18 mouse cellular contexts compared by ENCODE assay signal in the genomic region with DNA sequence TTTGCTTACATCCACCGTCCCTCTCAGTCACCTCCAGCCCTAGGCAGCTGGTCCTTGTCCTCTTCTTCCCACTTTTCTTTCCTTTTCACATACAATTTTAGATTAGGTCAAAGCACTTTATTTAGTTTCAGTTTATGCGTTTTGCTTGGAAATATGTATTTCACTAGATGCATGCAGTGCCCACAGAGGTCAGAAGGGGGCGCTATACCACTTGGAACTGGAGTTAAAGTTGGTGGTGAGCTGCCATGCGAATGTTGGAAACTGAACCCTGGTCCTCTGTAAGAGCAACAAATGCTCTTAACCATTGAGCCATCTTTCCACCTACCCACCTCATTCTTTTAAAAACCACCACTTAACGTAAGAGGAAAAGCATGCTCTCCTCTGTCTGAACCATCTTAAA. TPM values are rescaled to one million over a fixed set of nuclear protein-coding genes. Genes with fewer than 3 reads are reported as not detected.
DNase-seq lines count a peak whose midpoint lies in the region; ATAC-seq and TF ChIP-seq lines count a peak whose summit lies in the region.
"Had no signal": no experiment of that assay in that cellular context is flagged by ENCODE, and none has a peak within 500 bp of the region (broad histone marks: within the 10 kb centered on the region; RNA-seq: fewer than 3 reads in every experiment).

No protein-coding gene starts in this region.

- no peaks in the 10 kb centered on the region for H3K4me1 ChIP-seq in intestine, postnatal 0 days (replicated peaks; ENCODE audit: control insufficient read depth, insufficient read depth, low read length)
- no peaks in the 10 kb centered on the region for H3K4me1 ChIP-seq in intestine, embryonic 15.5 days (replicated peaks)
- no peaks in the 10 kb centered on the region for H3K4me1 ChIP-seq in liver, postnatal 0 days (ENCODE audit: insufficient read depth)
- no peaks in the 10 kb centered on the region for H3K4me1 ChIP-seq in liver, embryonic 11.5 days (replicated peaks; ENCODE audit: control insufficient read depth, insufficient read depth, low read length)
- H3K4me1 ChIP-seq in ES-Bruce4 (ENCODE audit: control insufficient read depth, insufficient read depth, low read length): no peaks in the 10 kb centered on the region
- H3K4me1 ChIP-seq in hindbrain, embryonic 11.5 days (replicated peaks; ENCODE audit: control insufficient read depth, insufficient read depth, low read length): no peaks in the 10 kb centered on the region
- H3K4me1 ChIP-seq: hindbrain, embryonic 12.5 days; kidney, embryonic 15.5 days; limb, embryonic 15.5 days; midbrain, embryonic 13.5 days; neural tube, embryonic 13.5 days had no signal

- H3K9ac ChIP-seq in intestine, postnatal 0 days (ENCODE audit: low read depth, low read length): no peak overlapping the region
- H3K9ac ChIP-seq in intestine, embryonic 15.5 days: no peak overlapping the region
- H3K9ac ChIP-seq in liver, postnatal 0 days (replicated peaks): no peak overlapping the region
- H3K9ac ChIP-seq in liver, embryonic 11.5 days (ENCODE audit: low read depth, low read length): no peak overlapping the region
- H3K9ac ChIP-seq in ES-Bruce4 (ENCODE audit: low read depth, poor library complexity, severe bottlenecking): no peak overlapping the region
- no peak overlapping the region for H3K9ac ChIP-seq in hindbrain, embryonic 11.5 days (ENCODE audit: low read depth, low read length)
- H3K9ac ChIP-seq: hindbrain, embryonic 12.5 days; kidney, embryonic 15.5 days; limb, embryonic 15.5 days; midbrain, embryonic 13.5 days; neural tube, embryonic 13.5 days had no signal

- DNase-seq in liver, postnatal 0 days: no peak
- no peak for DNase-seq in liver, embryonic 11.5 days (ENCODE audit: low spot score)
- DNase-seq in brain, embryonic 14.5 days (ENCODE audit: low read depth): no peak
- no peak for DNase-seq in hindbrain, embryonic 11.5 days (ENCODE audit: low spot score)
- DNase-seq: B cell, adult 2 months; cerebellum, adult 8-10 months; gastrocnemius, postnatal 14 days; layer of hippocampus, postnatal 36 days; thymus, adult 2 months had no signal

- H3K4me2 ChIP-seq in intestine, postnatal 0 days (replicated peaks; ENCODE audit: low read depth): no peak overlapping the region
- no peak overlapping the region for H3K4me2 ChIP-seq in intestine, embryonic 15.5 days (replicated peaks)
- H3K4me2 ChIP-seq in liver, postnatal 0 days (ENCODE audit: low read depth, low read length): no peak overlapping the region
- no peak overlapping the region for H3K4me2 ChIP-seq in liver, embryonic 11.5 days
- no peak overlapping the region for H3K4me2 ChIP-seq in hindbrain, embryonic 11.5 days (replicated peaks; ENCODE audit: low read depth, low read length)
- H3K4me2 ChIP-seq: hindbrain, embryonic 12.5 days; kidney, embryonic 15.5 days; limb, embryonic 15.5 days; midbrain, embryonic 13.5 days; neural tube, embryonic 13.5 days had no signal

- 70% methylated on average over 5 of the region's 5 CpGs for WGBS in intestine, postnatal 0 days
- 73% methylated on average over 5 of the region's 5 CpGs for WGBS in intestine, embryonic 15.5 days
- WGBS in liver, postnatal 0 days (ENCODE audit: insufficient replicate concordance): 61% methylated on average over 5 of the region's 5 CpGs
- WGBS in liver, embryonic 11.5 days: 68% methylated on average over 5 of the region's 5 CpGs
- 75% methylated on average over 5 of the region's 5 CpGs for WGBS in hindbrain, embryonic 11.5 days

- no peaks in the 10 kb centered on the region for H3K27me3 ChIP-seq in intestine, postnatal 0 days (replicated peaks; ENCODE audit: control insufficient read depth, insufficient read depth, low read length)
- H3K27me3 ChIP-seq in intestine, embryonic 15.5 days (replicated peaks): no peaks in the 10 kb centered on the region
- H3K27me3 ChIP-seq in liver, postnatal 0 days (ENCODE audit: insufficient read depth, low read length): no peaks in the 10 kb centered on the region
- no peaks in the 10 kb centered on the region for H3K27me3 ChIP-seq in liver, embryonic 11.5 days (replicated peaks; ENCODE audit: control insufficient read depth, insufficient read depth, low read length)
- no peaks in the 10 kb centered on the region for H3K27me3 ChIP-seq in ES-Bruce4 (ENCODE audit: control insufficient read depth, insufficient read depth, low read length, poor library complexity, severe bottlenecking)
- H3K27me3 ChIP-seq in hindbrain, embryonic 11.5 days (ENCODE audit: control insufficient read depth, insufficient read depth, low read length): no peaks in the 10 kb centered on the region
- H3K27me3 ChIP-seq: hindbrain, embryonic 12.5 days; kidney, embryonic 15.5 days; limb, embryonic 15.5 days; midbrain, embryonic 13.5 days; neural tube, embryonic 13.5 days had no signal

- no peaks in the 10 kb centered on the region for H3K36me3 ChIP-seq in intestine, postnatal 0 days (ENCODE audit: control insufficient read depth, insufficient read depth)
- H3K36me3 ChIP-seq in intestine, embryonic 15.5 days: no peaks in the 10 kb centered on the region
- H3K36me3 ChIP-seq in liver, postnatal 0 days (replicated peaks; ENCODE audit: insufficient read depth, low read length): no peaks in the 10 kb centered on the region
- no peaks in the 10 kb centered on the region for H3K36me3 ChIP-seq in liver, embryonic 11.5 days (ENCODE audit: control insufficient read depth, insufficient read depth, low read length)
- H3K36me3 ChIP-seq in ES-Bruce4 (ENCODE audit: control insufficient read depth, insufficient read depth, low read length, poor library complexity, severe bottlenecking): no peaks in the 10 kb centered on the region
- H3K36me3 ChIP-seq in hindbrain, embryonic 11.5 days (ENCODE audit: control insufficient read depth, insufficient read depth, low read length): no peaks in the 10 kb centered on the region
- H3K36me3 ChIP-seq: hindbrain, embryonic 12.5 days; kidney, embryonic 15.5 days; limb, embryonic 15.5 days; midbrain, embryonic 13.5 days; neural tube, embryonic 13.5 days had no signal

- no peak for ATAC-seq in intestine, postnatal 0 days
- no peak for ATAC-seq in intestine, embryonic 15.5 days
- no peak for ATAC-seq in liver, postnatal 0 days
- no peak for ATAC-seq in liver, embryonic 11.5 days (replicated peaks; ENCODE audit: low FRiP score)
- no peak for ATAC-seq in hindbrain, embryonic 11.5 days (ENCODE audit: low FRiP score)
- ATAC-seq: inflammation-experienced regulatory T-cells, adult 6 months; midbrain, embryonic 13.5 days had no signal

- no peak for TF ChIP-seq EP300 in liver, postnatal 0 days (IDR thresholded peaks at IDR 0.05; ENCODE audit: low read depth)
- TF ChIP-seq EP300 in ES-Bruce4 (IDR thresholded peaks at IDR 0.05; ENCODE audit: insufficient read depth, low read depth, low read length): no peak

- no peak overlapping the region for H3K4me3 ChIP-seq in intestine, postnatal 0 days (ENCODE audit: low read depth, low read length)
- no peak overlapping the region for H3K4me3 ChIP-seq in intestine, embryonic 15.5 days (replicated peaks)
- H3K4me3 ChIP-seq in liver, postnatal 0 days (ENCODE audit: low read depth, low read length): no peak overlapping the region
- no peak overlapping the region for H3K4me3 ChIP-seq in liver, embryonic 11.5 days (ENCODE audit: low read depth, low read length)
- H3K4me3 ChIP-seq in ES-Bruce4 (ENCODE audit: low read depth, low read length): no peak overlapping the region
- H3K4me3 ChIP-seq in hindbrain, embryonic 11.5 days (ENCODE audit: low read depth, low read length): no peak overlapping the region
- H3K4me3 ChIP-seq: hindbrain, embryonic 12.5 days; kidney, embryonic 15.5 days; limb, embryonic 15.5 days; midbrain, embryonic 13.5 days; neural tube, embryonic 13.5 days had no signal

- no peak overlapping the region for H3K27ac ChIP-seq in intestine, postnatal 0 days (ENCODE audit: low read depth, low read length)
- H3K27ac ChIP-seq in intestine, embryonic 15.5 days: no peak overlapping the region
- H3K27ac ChIP-seq in liver, postnatal 0 days (ENCODE audit: low read depth): no peak overlapping the region
- H3K27ac ChIP-seq in liver, embryonic 11.5 days (ENCODE audit: low read depth, low read length): no peak overlapping the region
- no peak overlapping the region for H3K27ac ChIP-seq in ES-Bruce4 (ENCODE audit: insufficient read depth, low read length)
- no peak overlapping the region for H3K27ac ChIP-seq in hindbrain, embryonic 11.5 days (ENCODE audit: low read depth, low read length)
- H3K27ac ChIP-seq: hindbrain, embryonic 12.5 days; kidney, embryonic 15.5 days; limb, embryonic 15.5 days; midbrain, embryonic 13.5 days; neural tube, embryonic 13.5 days had no signal

- TF ChIP-seq POLR2A in ES-Bruce4 (IDR thresholded peaks at IDR 0.05; ENCODE audit: insufficient read depth, low read length): no peak
- TF ChIP-seq POLR2A in brain, embryonic 14.5 days (IDR thresholded peaks at IDR 0.05; ENCODE audit: borderline replicate concordance, extremely low read depth, insufficient read depth, insufficient read length, poor library complexity, severe bottlenecking): no peak

- H3K9me3 ChIP-seq in intestine, postnatal 0 days (ENCODE audit: control insufficient read depth): no peaks in the 10 kb centered on the region
- H3K9me3 ChIP-seq in intestine, embryonic 15.5 days: no peaks in the 10 kb centered on the region
- H3K9me3 ChIP-seq in liver, postnatal 0 days (ENCODE audit: low read length): no peaks in the 10 kb centered on the region
- H3K9me3 ChIP-seq in liver, embryonic 11.5 days (ENCODE audit: control insufficient read depth, low read length): no peaks in the 10 kb centered on the region
- H3K9me3 ChIP-seq in ES-Bruce4 (replicated peaks; ENCODE audit: control insufficient read depth, insufficient read depth, low read length, poor library complexity, severe bottlenecking): no peaks in the 10 kb centered on the region
- no peaks in the 10 kb centered on the region for H3K9me3 ChIP-seq in hindbrain, embryonic 11.5 days (ENCODE audit: control insufficient read depth, low read length)
- H3K9me3 ChIP-seq: hindbrain, embryonic 12.5 days; kidney, embryonic 15.5 days; limb, embryonic 15.5 days; midbrain, embryonic 13.5 days; neural tube, embryonic 13.5 days had no signal

- TF ChIP-seq CTCF in intestine, postnatal 0 days (IDR thresholded peaks at IDR 0.05; ENCODE audit: low read depth): peak; percentile 19
- TF ChIP-seq CTCF in liver, postnatal 0 days (IDR thresholded peaks at IDR 0.05; ENCODE audit: low read depth): peak; percentile 36
- peak; percentile 50 for TF ChIP-seq CTCF in ES-Bruce4 (IDR thresholded peaks at IDR 0.05; ENCODE audit: low read depth, low read length)
- TF ChIP-seq CTCF in brain, embryonic 14.5 days (IDR thresholded peaks at IDR 0.05; ENCODE audit: borderline replicate concordance, extremely low read depth, insufficient read depth, insufficient read length): peak; percentile 31; the same call in 1 of the 2 replicates

RNA-seq across cellular contexts. Expression of a gene that starts 21.5 kb away (rescaled TPM):
- 21.9 and 23.0 TPM in 2 replicates for polyA plus RNA-seq in intestine, postnatal 0 days (2015; fragmentation: Nextera tagmentation; extraction: Ambion mirVana)
- polyA plus RNA-seq in intestine, embryonic 15.5 days (2015; fragmentation: Nextera tagmentation; extraction: Ambion mirVana): 66.2 and 69.9 TPM in 2 replicates
- 22.1 and 22.4 TPM in 2 replicates for polyA plus RNA-seq in liver, postnatal 0 days (2015; fragmentation: Nextera tagmentation; extraction: Ambion mirVana)
- polyA plus RNA-seq in liver, embryonic 11.5 days (2014; fragmentation: Nextera tagmentation; extraction: Ambion mirVana): 100 and 110 TPM in 2 replicates
- 76.8 and 81.3 TPM in 2 replicates for polyA plus RNA-seq in ES-Bruce4 (2011; ENCODE audit: insufficient read depth, insufficient read length, low read depth, missing spikeins)
- polyA plus RNA-seq in brain, embryonic 14.5 days (2012; rRNA removed): 14.8 and 18.7 TPM in 2 replicates
- 63.1 and 70.8 TPM in 2 replicates for polyA plus RNA-seq in hindbrain, embryonic 11.5 days (2014; fragmentation: Nextera tagmentation; extraction: Ambion mirVana)
